Mouse (Mus musculus) monocyte, adult 2 months (primary cell): ENCODE measurements around the gene Grk2.

ENCODE experiments used
- DNase-seq, 2 experiments: peaks; one replicate each; pipeline ENCODE4 v3.0.0; 2022; ENCODE audit warnings: low spot score in 2 of 2, low read depth in 1 of 2

The Grk2 gene

GRCm38 (mm10) chr19:4306190-4306577 is at the start of gene Grk2:
Gene Grk2, minus strand, starts transcription at chr19:4306222.
- peak in 1 of 2 experiments; percentile 66 for DNase-seq

- no peak for DNase-seq
Measured at GRCm38 (mm10) chr19:4349455-4349854, 43.4 kb upstream of the Grk2 start.

DNA sequence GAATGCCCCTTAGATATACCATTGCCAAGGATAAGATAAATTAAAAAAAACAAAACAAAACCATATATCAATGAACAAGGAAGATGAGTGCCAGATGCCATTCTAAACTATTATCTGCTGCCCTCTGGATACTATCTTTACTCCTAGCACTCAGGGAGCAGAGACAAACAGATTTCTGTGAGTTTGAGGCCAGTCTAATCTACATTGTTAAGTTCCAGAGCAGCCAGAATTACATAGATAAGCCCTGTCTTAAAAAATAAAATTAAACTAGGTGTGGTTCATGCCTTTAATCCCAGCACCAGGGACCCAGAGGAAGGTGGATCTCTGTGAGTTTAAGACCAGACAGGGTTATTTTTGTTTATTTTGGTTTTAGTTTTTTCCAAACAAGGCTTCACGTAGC is 40.5 kb upstream of the Grk2 start:
- no peak for DNase-seq

DNA sequence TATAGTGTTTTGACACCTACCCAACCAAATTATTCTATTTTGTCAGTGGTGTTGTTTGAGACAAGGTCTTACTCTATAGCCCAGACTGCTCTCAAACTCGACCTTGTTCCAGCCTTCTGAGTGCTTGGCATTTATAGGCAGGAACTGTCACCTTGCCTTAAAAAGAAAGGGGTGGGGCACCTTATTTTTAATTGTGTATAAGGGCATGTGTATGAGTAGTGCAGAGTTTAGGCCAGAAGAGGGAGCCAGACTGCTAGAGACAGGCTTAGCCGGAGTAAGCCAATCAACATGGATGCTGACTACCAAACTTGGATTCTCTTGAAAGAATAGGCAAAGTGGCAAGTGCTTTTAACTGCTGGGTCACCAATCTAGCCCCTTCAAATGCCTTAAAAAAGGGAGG is 32.1 kb upstream of the Grk2 start:
- peak; percentile 30 to 46 for DNase-seq

GRCm38 (mm10) chr19:4333791-4334190 is 27.8 kb upstream of the Grk2 start:
- peak; percentile 74 to 76 for DNase-seq

- DNase-seq, result peak in 1 of 2 experiments; percentile 10
Measured at GRCm38 (mm10) chr19:4333100-4333775, 27.2 kb upstream of the Grk2 start.

DNA sequence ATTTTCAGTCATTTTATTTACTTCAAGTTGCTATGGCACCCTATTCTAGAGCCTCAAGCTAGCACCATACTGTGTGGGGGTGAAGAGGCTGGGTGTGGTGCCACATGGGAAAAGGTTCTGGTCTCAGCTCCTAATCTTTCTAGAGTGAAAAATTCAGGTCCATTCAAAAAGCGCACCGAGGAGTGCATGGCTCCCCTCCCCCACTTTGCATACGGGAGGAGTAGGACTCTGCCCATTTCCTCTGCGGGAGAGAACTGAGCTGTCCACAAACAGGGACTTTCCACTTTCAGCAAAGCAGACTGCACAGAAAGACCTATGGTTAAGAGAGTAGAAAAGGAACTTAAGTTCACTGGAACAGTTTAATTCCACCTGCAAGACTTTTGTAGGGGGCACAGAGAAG is 26.6 kb upstream of the Grk2 start:
- peak in 1 of 2 experiments; percentile 32 for DNase-seq

DNA sequence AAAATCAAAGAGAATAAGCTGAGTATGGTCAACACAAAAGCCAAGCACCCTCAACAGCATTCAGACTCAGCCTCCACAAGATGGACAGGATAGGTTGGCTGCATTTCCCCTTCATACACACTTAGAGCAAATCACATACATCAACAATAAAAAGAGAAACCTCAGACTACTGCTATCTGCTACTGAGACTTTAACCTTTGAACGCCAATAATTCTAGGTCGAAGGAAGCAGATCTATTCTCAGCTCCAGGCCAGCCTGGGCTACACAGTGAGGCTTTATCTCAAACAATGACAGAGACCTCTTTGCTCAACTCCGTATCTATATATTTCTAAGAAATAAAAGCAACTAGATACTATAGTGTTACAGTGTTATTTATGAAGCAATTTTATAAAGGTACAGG is 25.3 kb upstream of the Grk2 start:
- no peak for DNase-seq

DNA sequence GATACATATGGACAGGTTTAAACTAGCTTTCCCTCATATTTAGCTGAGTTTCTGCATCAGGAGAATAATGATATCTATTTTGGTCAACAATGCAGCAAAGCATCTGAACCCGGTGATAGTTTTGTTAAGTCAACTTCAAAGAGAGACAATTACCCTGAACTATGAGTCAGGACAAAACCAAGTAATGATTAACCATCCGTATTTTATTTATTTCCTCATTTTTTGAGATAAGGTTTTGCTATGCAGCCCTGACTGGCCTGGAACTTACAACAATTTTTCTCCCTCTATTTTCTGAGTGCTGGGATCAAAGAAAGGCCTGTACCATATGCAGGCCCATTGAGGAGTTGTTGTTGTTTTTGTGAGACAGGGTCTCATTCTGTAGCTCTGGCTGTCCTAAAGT is 24.6 kb upstream of the Grk2 start:
- no peak for DNase-seq

GRCm38 (mm10) chr19:4328737-4329304 is 22.8 kb upstream of the Grk2 start:
- DNase-seq, result no peak

- DNase-seq, result no peak
Measured at GRCm38 (mm10) chr19:4326881-4327280, 20.9 kb upstream of the Grk2 start.

- no peak for DNase-seq
Measured at GRCm38 (mm10) chr19:4326106-4326505, 20.1 kb upstream of the Grk2 start.

- no peak for DNase-seq
Measured at GRCm38 (mm10) chr19:4322134-4322533, 16.1 kb upstream of the Grk2 start.

DNA sequence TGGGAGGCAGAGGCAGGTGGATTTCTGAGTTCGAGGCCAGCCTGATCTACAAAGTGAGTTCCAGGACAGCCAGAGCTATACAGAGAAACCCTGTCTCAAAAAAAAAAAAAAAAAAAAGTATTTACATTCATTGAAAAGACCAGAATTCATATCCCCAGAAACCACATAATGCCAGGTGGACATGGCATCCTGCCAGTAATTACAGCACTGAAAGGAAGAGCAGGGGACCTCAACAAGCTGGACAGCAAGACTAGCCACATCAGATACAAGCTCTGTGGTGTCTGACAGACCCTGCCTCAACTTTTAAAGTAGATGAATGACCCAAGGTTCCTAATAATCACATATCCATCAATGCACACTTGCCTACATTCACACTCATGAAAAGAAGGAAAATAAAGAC is 15.6 kb upstream of the Grk2 start:
- DNase-seq, result no peak

DNA sequence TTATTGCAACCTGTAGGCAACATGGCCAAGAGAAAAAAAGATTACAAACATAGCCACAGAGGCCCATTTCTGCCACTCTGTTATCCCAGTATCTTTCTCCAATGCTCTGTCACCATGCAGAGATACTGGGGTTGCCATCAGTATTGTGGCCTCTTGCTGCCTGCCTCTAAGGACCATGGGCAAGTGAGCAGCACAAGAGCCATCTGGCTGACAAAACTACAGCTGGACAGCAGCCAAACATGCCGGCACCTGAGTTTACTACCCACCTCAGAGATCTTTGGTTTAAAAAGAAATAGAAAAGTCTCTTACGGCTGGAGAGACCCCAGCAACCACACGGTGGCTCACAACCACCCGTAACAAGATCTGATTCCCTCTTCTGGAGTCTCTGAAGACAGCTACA is 13.2 kb upstream of the Grk2 start:
- no peak for DNase-seq

- no peak for DNase-seq
Measured at GRCm38 (mm10) chr19:4317181-4317580, 11.2 kb upstream of the Grk2 start.

GRCm38 (mm10) chr19:4315223-4315944 is 9.4 kb upstream of the Grk2 start:
- DNase-seq, result no peak

- DNase-seq, result no peak
Measured at GRCm38 (mm10) chr19:4309776-4310185, 3.8 kb upstream of the Grk2 start.

GRCm38 (mm10) chr19:4309302-4309701 is 3.3 kb upstream of the Grk2 start:
- DNase-seq, result no peak

DNA sequence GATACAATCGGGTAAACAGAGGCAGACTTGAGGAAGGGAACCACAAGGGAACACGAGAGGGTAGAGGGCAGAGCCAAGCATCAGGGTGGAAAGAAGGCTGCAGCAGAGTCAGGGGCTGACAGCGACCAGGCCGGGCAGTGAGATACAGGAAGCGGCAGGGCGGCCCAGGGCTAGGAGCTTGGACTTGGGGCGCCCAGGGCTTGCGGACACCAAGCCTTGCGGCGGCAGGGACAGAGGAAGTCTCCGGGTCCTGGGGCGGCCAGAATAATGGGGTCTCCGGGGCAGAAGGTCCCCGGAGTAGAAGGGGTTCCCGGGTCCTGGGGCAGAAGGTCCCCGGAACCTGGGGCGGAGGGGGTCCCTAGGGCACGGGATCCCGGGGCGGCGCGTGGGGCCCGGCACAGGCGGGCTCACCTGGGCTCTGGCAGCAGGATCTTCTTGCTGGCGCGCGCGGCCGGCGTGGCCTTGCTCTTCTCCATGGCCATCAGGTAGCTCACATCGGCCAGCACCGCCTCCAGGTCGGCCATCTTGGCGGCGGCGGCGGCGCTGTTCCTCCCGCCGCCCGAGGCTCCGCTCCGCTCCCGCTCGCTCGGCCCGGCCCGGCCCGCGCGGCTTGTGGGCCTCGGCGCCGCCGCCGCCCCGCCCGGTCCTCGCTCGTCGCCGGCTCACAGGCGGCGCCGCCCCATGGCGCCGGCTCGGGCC is 382 bp downstream of the Grk2 start:
- no peak for DNase-seq

GRCm38 (mm10) chr19:4304871-4305321 is 1.1 kb downstream of the Grk2 start:
- DNase-seq, result no peak
